Mouse (Mus musculus) stomach, adult 2 months (tissue): ENCODE data around the gene Antxr1. TPM values are rescaled to one million over a fixed set of nuclear protein-coding genes. Genes with fewer than 3 reads are reported as not detected.

Experiments used
- polyA plus RNA-seq: library from polyadenylated mRNA; depleted of rRNA; stranded (reverse); fragments of >200 nt; gene quantifications from 2 replicates; pipeline ENCODE4 v1.2.3, GENCODE M21; 2012; rRNA removed

The Antxr1 gene
- 2.1 and 3.6 TPM in 2 replicates for polyA plus RNA-seq

GRCm38 (mm10) chr6:87335091-87335934 lies at the start of gene Antxr1:
Gene Antxr1, minus strand, starts transcription at chr6:87335821.

DNA sequence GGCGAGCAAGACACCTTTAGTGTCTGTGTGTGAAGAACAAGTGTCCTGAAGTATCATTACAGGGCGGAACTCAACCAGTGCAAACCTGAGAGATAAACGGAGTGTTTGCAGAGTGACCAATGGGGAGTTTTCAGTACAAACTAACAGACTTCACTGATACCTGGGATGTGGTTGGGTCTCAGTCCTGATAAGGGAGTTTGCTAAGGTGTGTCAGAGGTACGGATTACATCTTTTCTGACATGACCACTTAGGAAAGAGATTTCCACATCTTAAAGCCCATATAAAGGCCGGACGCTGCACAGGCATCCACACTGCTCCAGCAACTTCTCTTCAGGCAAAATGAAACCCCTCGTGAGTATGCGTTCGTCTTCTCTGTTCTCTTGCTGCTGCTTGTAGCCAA lies 37.4 kb upstream of the Antxr1 start, which contains the start of gene Gkn2:
Gene Gkn2 (plus strand): TSS at position 301 of the 400 bp plus-strand sequence.

DNA sequence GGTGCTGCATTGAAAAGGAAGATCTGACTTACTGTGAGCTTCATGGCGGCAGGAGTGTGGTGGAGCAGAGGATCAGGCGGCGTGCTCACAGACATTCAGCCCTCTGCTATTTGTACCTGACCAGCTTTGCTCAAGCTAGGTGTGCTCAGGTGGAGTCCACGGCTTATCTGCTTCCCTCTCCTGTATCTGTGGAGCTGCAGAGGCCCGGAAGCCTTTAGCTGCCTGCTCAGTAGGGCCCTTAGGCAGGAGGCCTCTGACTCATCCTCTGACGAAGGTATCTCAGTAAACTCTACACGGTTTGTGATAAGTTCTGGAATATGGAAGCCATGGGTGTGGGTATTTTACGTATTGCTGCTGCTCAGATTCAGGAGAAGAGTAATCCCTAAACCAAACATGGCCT lies 15.2 kb upstream of the Antxr1 start, which contains the start of gene Gkn1:
Gene Gkn1 (minus strand): TSS at position 114 of the 400 bp plus-strand sequence.

DNA sequence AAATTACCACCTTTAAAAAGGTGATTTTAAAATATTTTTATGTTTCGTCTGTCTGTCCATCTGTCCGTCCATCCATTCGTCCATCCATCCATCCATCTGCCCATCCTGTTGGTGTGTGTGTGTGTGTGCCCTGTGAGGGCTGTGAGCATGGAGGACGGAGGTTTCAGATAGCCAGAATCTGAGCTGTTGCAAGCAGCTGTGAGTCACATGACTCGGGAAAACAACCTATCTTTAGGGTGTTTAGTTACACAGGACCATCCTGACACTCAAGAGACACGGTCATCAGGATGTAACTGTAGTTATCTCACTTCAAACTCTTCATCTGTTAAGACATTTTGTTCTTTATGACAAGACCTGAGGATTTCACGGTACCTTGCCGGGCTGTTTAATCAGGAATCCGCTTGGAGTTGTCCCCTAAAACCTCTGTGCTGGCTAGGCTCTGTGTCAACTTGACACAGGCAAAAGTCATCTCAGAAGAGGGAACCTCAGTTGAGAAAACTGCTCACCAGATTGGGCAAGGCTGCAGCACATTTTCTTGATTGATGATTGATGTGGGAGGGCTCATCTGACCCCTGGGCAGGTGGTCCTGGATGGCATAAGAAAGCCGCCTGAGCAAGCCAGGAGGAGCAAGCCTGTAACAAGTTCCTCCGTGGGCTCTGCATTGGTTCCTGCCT lies 231.4 kb downstream of the Antxr1 start, which contains the start of gene D6Ertd527e:
Gene D6Ertd527e (plus strand): TSS at position 624 of the 674 bp plus-strand sequence.

Other genes starting within 250 kb of the Antxr1 start
- gene D6Ertd527e, start 231.1 kb downstream of the Antxr1 start, polyA plus RNA-seq, result 0.70 and 1.1 TPM in 2 replicates
- 13,233 and 18,473 TPM in 2 replicates for gene Gkn1, start 15.1 kb upstream of the Antxr1 start, polyA plus RNA-seq
- gene Gkn2, start 37.5 kb upstream of the Antxr1 start, polyA plus RNA-seq, result 6,552 and 9,010 TPM in 2 replicates
- 748 and 1,032 TPM in 2 replicates for gene Gkn3, start 53.1 kb upstream of the Antxr1 start, polyA plus RNA-seq
- gene Bmp10, start 93.2 kb upstream of the Antxr1 start, polyA plus RNA-seq, result not detected in 2 replicates
- 0.12 and 0.17 TPM in 2 replicates for gene Arhgap25, start 197.4 kb upstream of the Antxr1 start, polyA plus RNA-seq